Mouse (Mus musculus) induced T-regulatory cell, adult 2 months (primary cell): ENCODE results near the gene Rars.
"Not testable (repeated sequence)": the region's sequence is repeated elsewhere in the genome, so short reads cannot be mapped to it uniquely, and the experiment has no call there.

Experiments used
- DNase-seq: peaks from one replicate; pipeline ENCODE4 v3.0.0-alpha.2; 2012; ENCODE audit warnings: low read depth

Rars gene

GRCm38 (mm10) chr11:35838345-35839338 lies 4.3 kb upstream of the Rars start:
- DNase-seq, result peak; percentile 89

- DNase-seq, result peak; percentile 31
Measured at GRCm38 (mm10) chr11:35837156-35838126, 3.1 kb upstream of the Rars start.

GRCm38 (mm10) chr11:35833270-35833669 lies 1.0 kb downstream of the Rars start:
- DNase-seq, result no peak

- DNase-seq, result no peak
Measured at GRCm38 (mm10) chr11:35832139-35832538, 2.2 kb downstream of the Rars start.

GRCm38 (mm10) chr11:35827714-35828113 lies 6.6 kb downstream of the Rars start:
- no peak for DNase-seq

GRCm38 (mm10) chr11:35816316-35816715 lies 18.0 kb downstream of the Rars start:
- no peak for DNase-seq

GRCm38 (mm10) chr11:35811458-35811857 lies 22.8 kb downstream of the Rars start:
- DNase-seq, result no peak

- no peak for DNase-seq
Measured at GRCm38 (mm10) chr11:35801332-35801731, 33.0 kb downstream of the Rars start.

GRCm38 (mm10) chr11:35798874-35799273 lies 35.4 kb downstream of the Rars start, which contains the start of gene Fbll1:
Fbll1 (minus strand) TSS chr11:35798884.
- DNase-seq, result peak; percentile 44

- DNase-seq, result no peak
Measured at GRCm38 (mm10) chr11:35798495-35798820, 35.8 kb downstream of the Rars start.

- peak; percentile 10 for DNase-seq
Measured at GRCm38 (mm10) chr11:35797751-35798494, 36.4 kb downstream of the Rars start.

- DNase-seq, result not testable (repeated sequence)
Measured at GRCm38 (mm10) chr11:35792800-35793199, 41.5 kb downstream of the Rars start.

GRCm38 (mm10) chr11:35788443-35788842 lies 45.9 kb downstream of the Rars start:
- no peak for DNase-seq

- DNase-seq, result no peak
Measured at GRCm38 (mm10) chr11:35784537-35784936, 49.8 kb downstream of the Rars start.

- DNase-seq, result no peak
Measured at GRCm38 (mm10) chr11:35784002-35784401, 50.3 kb downstream of the Rars start.

- DNase-seq, result no peak
Measured at GRCm38 (mm10) chr11:35783038-35783437, 51.3 kb downstream of the Rars start.

GRCm38 (mm10) chr11:35782444-35782843 lies 51.9 kb downstream of the Rars start:
- DNase-seq, result no peak

- no peak for DNase-seq
Measured at GRCm38 (mm10) chr11:35780336-35780735, 54.0 kb downstream of the Rars start.

GRCm38 (mm10) chr11:35776452-35776851 lies 57.9 kb downstream of the Rars start:
- DNase-seq, result peak; percentile 28

- no peak for DNase-seq
Measured at GRCm38 (mm10) chr11:35775606-35776005, 58.7 kb downstream of the Rars start.

- DNase-seq, result peak; percentile 30
Measured at GRCm38 (mm10) chr11:35770741-35771504, 63.4 kb downstream of the Rars start.
